Mouse (Mus musculus) gastrocnemius, postnatal 36 days (tissue): ENCODE measurements at regions not wholly inside any gene's neighbourhood (a gene's known extent, or its start where the extent isn't known, plus 50 kb on each side); places are given as distances from the start of the nearest gene placed in this dataset.

Source experiments
- DNase-seq, 2 experiments: peaks; one replicate each; pipeline ENCODE4 v3.0.0; 2022
- intact Hi-C: fragments of 180-260 bp; cut with DNase I; formaldehyde crosslinking; loops from one replicate; pipeline ENCODE4 v1.15.1; 2025

- intact Hi-C loops, result no loop called here
- no peak for DNase-seq
Observed at GRCm38 (mm10) chr3:134602919-134603318, 225.9 kb upstream of the Tacr3 start.

GRCm38 (mm10) chr3:134605356-134605771, 223.4 kb upstream of the Tacr3 start:
- intact Hi-C loops, result no loop called here
- no peak for DNase-seq

GRCm38 (mm10) chr3:134610244-134610643, 218.6 kb upstream of the Tacr3 start:
- no peak for DNase-seq
- intact Hi-C loops, result no loop called here

GRCm38 (mm10) chr3:134611516-134612297, 217.1 kb upstream of the Tacr3 start:
- DNase-seq, result no peak
- intact Hi-C loops, result no loop called here

GRCm38 (mm10) chr3:134612298-134612616, 216.6 kb upstream of the Tacr3 start:
- DNase-seq, result no peak
- intact Hi-C loops, result no loop called here

GRCm38 (mm10) chr3:134629166-134630134, 199.4 kb upstream of the Tacr3 start:
- DNase-seq, result no peak
- intact Hi-C loops, result loop anchor here (5.0 kb wide), 1 partner anchor 752 kb away; no protein-coding TSS in a partner anchor

GRCm38 (mm10) chr3:134630135-134630516, 198.7 kb upstream of the Tacr3 start:
- intact Hi-C loops, result loop anchor here (5.0 kb wide), 1 partner anchor 753 kb away; no protein-coding TSS in a partner anchor

GRCm38 (mm10) chr3:134648727-134649445, 179.9 kb upstream of the Tacr3 start:
- no peak for DNase-seq
- intact Hi-C loops, result no loop called here

More at GRCm38 (mm10) chr3:134630135-134630516, 198.7 kb upstream of the Tacr3 start:
- peak in 1 of 2 experiments; percentile 12 for DNase-seq

- intact Hi-C loops, result no loop called here
- no peak for DNase-seq
Observed at GRCm38 (mm10) chr3:134654051-134654450, 174.8 kb upstream of the Tacr3 start.

- intact Hi-C loops, result no loop called here
Observed at GRCm38 (mm10) chr3:134694893-134695292, 133.9 kb upstream of the Tacr3 start.

GRCm38 (mm10) chr3:134718620-134719019, 110.2 kb upstream of the Tacr3 start:
- intact Hi-C loops, result no loop called here
- DNase-seq, result no peak

More at GRCm38 (mm10) chr3:134694893-134695292, 133.9 kb upstream of the Tacr3 start:
- no peak for DNase-seq

- intact Hi-C loops, result no loop called here
- no peak for DNase-seq
Observed at GRCm38 (mm10) chr3:134735684-134736083, 93.1 kb upstream of the Tacr3 start.

GRCm38 (mm10) chr3:134761108-134761507, 67.7 kb upstream of the Tacr3 start:
- intact Hi-C loops, result no loop called here
- DNase-seq, result no peak

- DNase-seq, result no peak
- intact Hi-C loops, result no loop called here
Observed at GRCm38 (mm10) chr3:134763264-134763936, 65.4 kb upstream of the Tacr3 start.
